Mouse (Mus musculus) liver, embryonic 11.5 days (tissue): ENCODE measurements around the gene Zbtb8os. TPM values are rescaled to one million over a fixed set of nuclear protein-coding genes. Genes with fewer than 3 reads are reported as not detected.

Source experiments
- ATAC-seq: fragments of 200-750 bp; cut with Nextera tagmentation; replicated peaks from 2 replicates; pipeline ENCODE4 v1.8.0; 2017; ENCODE audit warnings: moderate number of reproducible peaks, mild to moderate bottlenecking, moderate TSS enrichment, moderate library complexity; ENCODE audit not compliant: low FRiP score
- DNase-seq: peaks from one replicate; pipeline ENCODE4 v3.0.0-alpha.2; 2017; ENCODE audit warnings: low spot score
- H3K27ac ChIP-seq: fragments of 300-500 bp; sonication (generic); 2 replicates; pipeline ENCODE4 v1.5.1; 2014; ENCODE audit warnings: mild to moderate bottlenecking, low read depth, low read length, control low read depth
- H3K27me3 ChIP-seq: fragments of 300-500 bp; sonication (generic); replicated peaks from 2 replicates; pipeline ENCODE4 v1.6.1; 2014; ENCODE audit warnings: low read length, mixed read lengths; ENCODE audit not compliant: control insufficient read depth, insufficient read depth
- H3K36me3 ChIP-seq: fragments of 300-500 bp; sonication (generic); 2 replicates; pipeline ENCODE4 v1.6.1; 2014; ENCODE audit warnings: mild to moderate bottlenecking, low read length, moderate library complexity, mixed read lengths; ENCODE audit not compliant: control insufficient read depth, insufficient read depth
- H3K4me1 ChIP-seq: fragments of 300-500 bp; sonication (generic); replicated peaks from 2 replicates; pipeline ENCODE4 v1.6.1; 2014; ENCODE audit warnings: low read length, mixed read lengths; ENCODE audit not compliant: control insufficient read depth, insufficient read depth
- H3K4me2 ChIP-seq: fragments of 300-500 bp; sonication (generic); 2 replicates; pipeline ENCODE4 v1.6.1; 2014; ENCODE audit warnings: mild to moderate bottlenecking, control low read depth, moderate library complexity
- H3K4me3 ChIP-seq: fragments of 300-500 bp; sonication (generic); 2 replicates; pipeline ENCODE4 v1.5.1; 2014; ENCODE audit warnings: low read depth, low read length, control low read depth
- H3K9ac ChIP-seq: fragments of 300-500 bp; sonication (generic); 2 replicates; pipeline ENCODE4 v1.6.1; 2014; ENCODE audit warnings: low read depth, low read length, control low read depth
- H3K9me3 ChIP-seq: fragments of 300-500 bp; sonication (generic); 2 replicates; pipeline ENCODE4 v1.6.1; 2016; ENCODE audit warnings: low read length, inconsistent platforms, mixed read lengths; ENCODE audit not compliant: control insufficient read depth
- WGBS: fragments of 180-500 bp; shearing (Covaris S2); extraction: QIAGEN DNeasy Blood & Tissue Kit; methylation state at CpG from one replicate; pipeline ENCODE4 v1.1.7; 2014; 5-methylcytosine and 5-hydroxymethylcytosine counted together
- polyA plus RNA-seq: library from polyadenylated mRNA; unstranded; fragments of >200 nt; fragmentation: Nextera tagmentation; extraction: Ambion mirVana; gene quantifications from 2 replicates; pipeline ENCODE4 v1.2.1, GENCODE M21; 2014

Zbtb8os gene
- polyA plus RNA-seq, 1 experiment from 2014 or later, result 53.9 TPM

GRCm38 (mm10) chr4:129376961-129377545 lies 41.6 kb downstream of the Zbtb8os start:
- DNase-seq (peak; percentile 61), ATAC-seq (peak; percentile 78)
- Histone ChIP-seq H3K27ac (peak overlapping the region; percentile 43; the same call in 1 of the 2 replicates), H3K4me2 (peak overlapping the region; percentile 87), H3K4me1 (peaks cover 4% of the 10 kb centered on the region), H3K9me3 (no peaks in the 10 kb centered on the region), H3K36me3 (no peaks in the 10 kb centered on the region), H3K27me3 (peaks cover 32% of the 10 kb centered on the region), H3K9ac (peak overlapping the region; percentile 82), H3K4me3 (peak overlapping the region; percentile 84)
- WGBS, result 1% methylated on average over 67 of the region's 68 CpGs

- Histone ChIP-seq H3K4me3 (peak within 1 kb of the TSS; percentile 84), H3K9me3 (no peaks in the 10 kb centered on the region), H3K9ac (peak within 1 kb of the TSS; percentile 82), H3K4me2 (peak within 1 kb of the TSS; percentile 87), H3K4me1 (peaks cover 4% of the 10 kb centered on the region), H3K36me3 (no peaks in the 10 kb centered on the region), H3K27me3 (peaks cover 32% of the 10 kb centered on the region), H3K27ac (peak within 1 kb of the TSS; percentile 43; the same call in 1 of the 2 replicates)
- ATAC-seq (peak; percentile 61; the same call in 1 of the 2 replicates), DNase-seq (peak; percentile 62)
- WGBS, result 2% methylated on average over 65 of the region's 65 CpGs
These were observed 42.3 kb downstream of the Zbtb8os start, which contains the start of gene Zbtb8a for GRCm38 (mm10) chr4:129377601-129378390. Gene Zbtb8a (minus strand): TSS chr4:129378116.

GRCm38 (mm10) chr4:129379805-129380204 lies 44.3 kb downstream of the Zbtb8os start:
- Histone ChIP-seq H3K27ac (no peak overlapping the region), H3K4me3 (no peak overlapping the region), H3K36me3 (no peaks in the 10 kb centered on the region), H3K9me3 (no peaks in the 10 kb centered on the region), H3K27me3 (peaks cover 32% of the 10 kb centered on the region), H3K4me1 (peaks cover 4% of the 10 kb centered on the region), H3K9ac (no peak overlapping the region), H3K4me2 (no peak overlapping the region)
- no peak for ATAC-seq
- WGBS, result 56% methylated on average over 3 of the region's 3 CpGs
- no peak for DNase-seq

GRCm38 (mm10) chr4:129381148-129381547 lies 45.7 kb downstream of the Zbtb8os start:
- no peak overlapping the region for H3K27ac ChIP-seq
- DNase-seq, result no peak
- no peak overlapping the region for H3K4me3 ChIP-seq
- WGBS, result 78% methylated on average over 8 of the region's 8 CpGs
- H3K27me3 ChIP-seq, result peaks cover 29% of the 10 kb centered on the region
- no peak overlapping the region for H3K9ac ChIP-seq
- no peaks in the 10 kb centered on the region for H3K9me3 ChIP-seq
- no peaks in the 10 kb centered on the region for H3K36me3 ChIP-seq
- no peak for ATAC-seq
- H3K4me2 ChIP-seq, result no peak overlapping the region
- peaks cover 10% of the 10 kb centered on the region for H3K4me1 ChIP-seq

GRCm38 (mm10) chr4:129382029-129382428 lies 46.5 kb downstream of the Zbtb8os start:
- Histone ChIP-seq H3K4me1 (peaks cover 12% of the 10 kb centered on the region), H3K27me3 (peaks cover 24% of the 10 kb centered on the region), H3K4me2 (no peak overlapping the region), H3K9ac (no peak overlapping the region), H3K9me3 (no peaks in the 10 kb centered on the region), H3K27ac (no peak overlapping the region), H3K4me3 (no peak overlapping the region), H3K36me3 (no peaks in the 10 kb centered on the region)
- ATAC-seq, result no peak
- WGBS, result 82% methylated on average over 9 of the region's 9 CpGs
- DNase-seq, result no peak

- Histone ChIP-seq H3K9ac (no peak overlapping the region), H3K4me2 (no peak overlapping the region), H3K9me3 (no peaks in the 10 kb centered on the region), H3K36me3 (no peaks in the 10 kb centered on the region), H3K4me1 (peaks cover 12% of the 10 kb centered on the region), H3K27me3 (peaks cover 19% of the 10 kb centered on the region), H3K27ac (no peak overlapping the region), H3K4me3 (no peak overlapping the region)
- WGBS, result 87% methylated on average over 2 of the region's 2 CpGs
- DNase-seq, result no peak
- ATAC-seq, result no peak
These were observed 47.0 kb downstream of the Zbtb8os start for GRCm38 (mm10) chr4:129382488-129382887.

- Histone ChIP-seq H3K9ac (no peak overlapping the region), H3K9me3 (no peaks in the 10 kb centered on the region), H3K4me1 (peaks cover 12% of the 10 kb centered on the region), H3K27me3 (peaks cover 9% of the 10 kb centered on the region), H3K36me3 (no peaks in the 10 kb centered on the region), H3K27ac (no peak overlapping the region), H3K4me3 (no peak overlapping the region), H3K4me2 (no peak overlapping the region)
- 88% methylated on average over 3 of the region's 3 CpGs for WGBS
- no peak for DNase-seq
- ATAC-seq, result no peak
These were observed 48.1 kb downstream of the Zbtb8os start for GRCm38 (mm10) chr4:129383586-129383985.

GRCm38 (mm10) chr4:129384440-129384839 lies 48.9 kb downstream of the Zbtb8os start:
- no peak overlapping the region for H3K4me2 ChIP-seq
- H3K27me3 ChIP-seq, result peaks cover 4% of the 10 kb centered on the region; the same call in 1 of the 2 replicates
- DNase-seq, result no peak
- no peak overlapping the region; the same call in 1 of the 2 replicates for H3K27ac ChIP-seq
- no peaks in the 10 kb centered on the region for H3K9me3 ChIP-seq
- peaks cover 12% of the 10 kb centered on the region for H3K4me1 ChIP-seq
- 32% methylated on average over 6 of the region's 6 CpGs for WGBS
- ATAC-seq, result no peak
- H3K9ac ChIP-seq, result no peak overlapping the region
- no peak overlapping the region for H3K4me3 ChIP-seq
- H3K36me3 ChIP-seq, result no peaks in the 10 kb centered on the region
